Mouse (Mus musculus) intestine, postnatal 0 days (tissue): Measurements from ENCODE around the gene Efcc1. TPM values are rescaled to one million over a fixed set of nuclear protein-coding genes. Genes with fewer than 3 reads are reported as not detected.

ENCODE experiments used
- ATAC-seq: fragments of 200-750 bp; cut with Nextera tagmentation; 2 replicates; pipeline ENCODE4 v1.8.0; 2017; ENCODE audit warnings: mild to moderate bottlenecking, moderate TSS enrichment, moderate library complexity
- H3K27ac ChIP-seq: fragments of 300-500 bp; sonication (generic); 2 replicates; pipeline ENCODE4 v1.5.1; 2014; ENCODE audit warnings: mild to moderate bottlenecking, low read depth, low read length, moderate library complexity
- H3K27me3 ChIP-seq: fragments of 300-500 bp; sonication (generic); replicated peaks from 2 replicates; pipeline ENCODE4 v1.6.1; 2014; ENCODE audit warnings: low read length, mixed read lengths; ENCODE audit not compliant: control insufficient read depth, insufficient read depth
- H3K36me3 ChIP-seq: fragments of 300-500 bp; sonication (generic); 2 replicates; pipeline ENCODE4 v1.6.1; 2014; ENCODE audit warnings: mild to moderate bottlenecking, moderate library complexity; ENCODE audit not compliant: control insufficient read depth, insufficient read depth
- H3K4me1 ChIP-seq: fragments of 300-500 bp; sonication (generic); replicated peaks from 2 replicates; pipeline ENCODE4 v1.6.1; 2014; ENCODE audit warnings: antibody characterized with exemption, low read length, mixed read lengths; ENCODE audit not compliant: control insufficient read depth, insufficient read depth
- H3K4me2 ChIP-seq: fragments of 300-500 bp; sonication (generic); replicated peaks from 2 replicates; pipeline ENCODE4 v1.6.1; 2014; ENCODE audit warnings: low read depth, mild to moderate bottlenecking, moderate library complexity
- H3K4me3 ChIP-seq: fragments of 300-500 bp; sonication (generic); 2 replicates; pipeline ENCODE4 v1.5.1; 2014; ENCODE audit warnings: low read depth, low read length
- H3K9ac ChIP-seq: fragments of 300-500 bp; sonication (generic); 2 replicates; pipeline ENCODE4 v1.6.1; 2014; ENCODE audit warnings: mild to moderate bottlenecking, low read depth, low read length
- H3K9me3 ChIP-seq: fragments of 300-500 bp; sonication (generic); 2 replicates; pipeline ENCODE4 v1.6.1; 2016; ENCODE audit warnings: mixed run types; ENCODE audit not compliant: control insufficient read depth
- CTCF ChIP-seq: sonication (generic); IDR thresholded peaks from 2 replicates; pipeline ENCODE4 v1.5.1; 2016; ENCODE audit warnings: low read depth, mild to moderate bottlenecking, control low read depth, antibody characterized with exemption, moderate library complexity
- WGBS: fragments of 180-500 bp; shearing (Covaris S2); extraction: QIAGEN DNeasy Blood & Tissue Kit; methylation state at CpG from one replicate; pipeline ENCODE4 v1.1.7; 2014; 5-methylcytosine and 5-hydroxymethylcytosine counted together
- polyA plus RNA-seq: library from polyadenylated mRNA; unstranded; fragments of >200 nt; fragmentation: Nextera tagmentation; extraction: Ambion mirVana; gene quantifications from 2 replicates; pipeline ENCODE4 v1.2.1, GENCODE M21; 2015

Gene Efcc1
- polyA plus RNA-seq, 1 experiment from 2014 or later = 0.86 TPM

GRCm38 (mm10) chr6:87788266-87788895 is 57.7 kb downstream of the Efcc1 start:
- no peak for TF ChIP-seq CTCF
- H3K4me3 ChIP-seq = no peak overlapping the region
- H3K4me1 ChIP-seq = peaks cover 13% of the 10 kb centered on the region
- no peak overlapping the region for H3K4me2 ChIP-seq
- no peak overlapping the region for H3K9ac ChIP-seq
- H3K9me3 ChIP-seq = no peaks in the 10 kb centered on the region
- peak overlapping the region; percentile 95 for H3K27ac ChIP-seq
- no peak for ATAC-seq
- peaks cover 18% of the 10 kb centered on the region for H3K36me3 ChIP-seq
- no peaks in the 10 kb centered on the region for H3K27me3 ChIP-seq
- WGBS = 89% methylated on average over 9 of the region's 9 CpGs

GRCm38 (mm10) chr6:87788896-87789587 is 58.4 kb downstream of the Efcc1 start:
- peak overlapping the region; percentile 43 for H3K4me2 ChIP-seq
- no peak overlapping the region for H3K9ac ChIP-seq
- no peak for TF ChIP-seq CTCF
- no peaks in the 10 kb centered on the region for H3K27me3 ChIP-seq
- H3K36me3 ChIP-seq = peaks cover 23% of the 10 kb centered on the region
- H3K9me3 ChIP-seq = no peaks in the 10 kb centered on the region
- peaks cover 13% of the 10 kb centered on the region for H3K4me1 ChIP-seq
- ATAC-seq = peak; percentile 89
- H3K27ac ChIP-seq = peak overlapping the region; percentile 95
- no peak overlapping the region for H3K4me3 ChIP-seq
- WGBS = 18% methylated on average over 5 of the region's 5 CpGs

- peak overlapping the region; percentile 95 for H3K27ac ChIP-seq
- H3K27me3 ChIP-seq = no peaks in the 10 kb centered on the region
- no peak for TF ChIP-seq CTCF
- peak; percentile 43 for ATAC-seq
- H3K4me3 ChIP-seq = no peak overlapping the region
- H3K4me1 ChIP-seq = peaks cover 13% of the 10 kb centered on the region
- no peak overlapping the region for H3K9ac ChIP-seq
- H3K4me2 ChIP-seq = peak overlapping the region; percentile 43
- H3K36me3 ChIP-seq = peaks cover 29% of the 10 kb centered on the region
- 34% methylated on average over 6 of the region's 6 CpGs for WGBS
- H3K9me3 ChIP-seq = no peaks in the 10 kb centered on the region
Measured at GRCm38 (mm10) chr6:87789791-87790190, 59.1 kb downstream of the Efcc1 start.

- no peaks in the 10 kb centered on the region for H3K27me3 ChIP-seq
- peaks cover 13% of the 10 kb centered on the region for H3K4me1 ChIP-seq
- H3K36me3 ChIP-seq = peaks cover 29% of the 10 kb centered on the region
- H3K9me3 ChIP-seq = no peaks in the 10 kb centered on the region
- ATAC-seq = peak; percentile 62
- no peak overlapping the region for H3K4me3 ChIP-seq
- TF ChIP-seq CTCF = peak; percentile 22; the same call in 1 of the 2 replicates
- peak overlapping the region; percentile 3; the same call in 1 of the 2 replicates for H3K4me2 ChIP-seq
- WGBS = 42% methylated on average over 7 of the region's 7 CpGs
- H3K27ac ChIP-seq = peak overlapping the region; percentile 95
- no peak overlapping the region for H3K9ac ChIP-seq
Measured at GRCm38 (mm10) chr6:87790779-87791480, 60.3 kb downstream of the Efcc1 start.

- no peaks in the 10 kb centered on the region for H3K27me3 ChIP-seq
- H3K9ac ChIP-seq = no peak overlapping the region
- H3K27ac ChIP-seq = no peak overlapping the region
- no peak overlapping the region for H3K4me3 ChIP-seq
- no peak for TF ChIP-seq CTCF
- WGBS = 96% methylated on average over 5 of the region's 5 CpGs
- no peak overlapping the region for H3K4me2 ChIP-seq
- H3K36me3 ChIP-seq = peaks cover 29% of the 10 kb centered on the region
- no peak for ATAC-seq
- H3K4me1 ChIP-seq = peaks cover 13% of the 10 kb centered on the region
- H3K9me3 ChIP-seq = no peaks in the 10 kb centered on the region
Measured at GRCm38 (mm10) chr6:87791826-87792225, 61.2 kb downstream of the Efcc1 start.

GRCm38 (mm10) chr6:87793821-87794510 is 63.3 kb downstream of the Efcc1 start:
- TF ChIP-seq CTCF = no peak
- Histone ChIP-seq H3K9ac (no peak overlapping the region), H3K36me3 (peaks cover 29% of the 10 kb centered on the region), H3K4me1 (peaks cover 5% of the 10 kb centered on the region), H3K4me3 (no peak overlapping the region), H3K27ac (no peak overlapping the region), H3K27me3 (no peaks in the 10 kb centered on the region), H3K4me2 (no peak overlapping the region), H3K9me3 (no peaks in the 10 kb centered on the region)
- 89% methylated on average over 10 of the region's 10 CpGs for whole genome bisulfite sequencing
- ATAC-seq = no peak
